7 mouse cellular contexts compared by ENCODE assay signal in genomic region chr4:53227771-53228170, GRCm38 (mm10).
DNase-seq lines count a peak whose midpoint lies in the region; ATAC-seq and TF ChIP-seq lines count a peak whose summit lies in the region.

No protein-coding gene starts in this region.

- no peaks in the 10 kb centered on the region for H3K9me3 ChIP-seq in midbrain, embryonic 12.5 days
- no peaks in the 10 kb centered on the region for H3K9me3 ChIP-seq in midbrain, embryonic 11.5 days (ENCODE audit: control insufficient read depth, low read length)
- H3K9me3 ChIP-seq in midbrain, embryonic 10.5 days (replicated peaks) = no peaks in the 10 kb centered on the region

- H3K9ac ChIP-seq in midbrain, embryonic 12.5 days (replicated peaks) = no peak overlapping the region
- no peak overlapping the region for H3K9ac ChIP-seq in midbrain, embryonic 11.5 days (ENCODE audit: low read length)

- no peak overlapping the region for H3K4me2 ChIP-seq in midbrain, embryonic 12.5 days (replicated peaks)
- no peak overlapping the region for H3K4me2 ChIP-seq in midbrain, embryonic 11.5 days

- WGBS in midbrain, embryonic 12.5 days = 35% methylated on average over 8 of the region's 8 CpGs
- 37% methylated on average over 8 of the region's 8 CpGs for WGBS in midbrain, embryonic 11.5 days
- 40% methylated on average over 8 of the region's 8 CpGs for WGBS in midbrain, embryonic 10.5 days

- in situ Hi-C loops in Patski (cut with MboI; ENCODE audit: low pct_unique_long_range_greater_than_20kb) = no loop called here

- CTCF ChIA-PET in Patski (lab: Charles Lee) = interaction anchor here (0.9 to 1.2 kb wide), 4 partner anchors 21 to 126 kb away, joined by 3 to 6 read pairs (median 4); no protein-coding TSS in a partner anchor

- no peak for TF ChIP-seq CTCF in Patski (IDR thresholded peaks at IDR 0.05)

- POLR2A ChIA-PET in Patski (lab: Charles Lee) = interaction anchor here (0.6 to 1.9 kb wide), 3 partner anchors 11 to 373 kb away, joined by 3 to 4 read pairs (median 4); no protein-coding TSS in a partner anchor

- H3K4me3 ChIP-seq in midbrain, embryonic 12.5 days = no peak overlapping the region
- H3K4me3 ChIP-seq in midbrain, embryonic 11.5 days (ENCODE audit: low read depth, low read length) = no peak overlapping the region
- H3K4me3 ChIP-seq in midbrain, embryonic 10.5 days = no peak overlapping the region

- H3K27me3 ChIP-seq in midbrain, embryonic 12.5 days = no peaks in the 10 kb centered on the region
- no peaks in the 10 kb centered on the region for H3K27me3 ChIP-seq in midbrain, embryonic 11.5 days (ENCODE audit: control insufficient read depth, insufficient read depth, low read length)
- no peaks in the 10 kb centered on the region for H3K27me3 ChIP-seq in Patski
- no peaks in the 10 kb centered on the region for H3K27me3 ChIP-seq in midbrain, embryonic 10.5 days (ENCODE audit: low read depth, poor library complexity, severe bottlenecking)

- no peaks in the 10 kb centered on the region for H3K4me1 ChIP-seq in midbrain, embryonic 12.5 days
- H3K4me1 ChIP-seq in midbrain, embryonic 11.5 days (ENCODE audit: control insufficient read depth, insufficient read depth, low read length) = no peaks in the 10 kb centered on the region; the same call in 1 of the 2 replicates
- H3K4me1 ChIP-seq in midbrain, embryonic 10.5 days = peaks cover 14% of the 10 kb centered on the region

- ATAC-seq in midbrain, embryonic 12.5 days (ENCODE audit: low FRiP score, low read depth) = 0 out of 2 replicates have a peak, but pooled peaks have one; percentile 30
- ATAC-seq in midbrain, embryonic 11.5 days (ENCODE audit: low FRiP score) = no peak; the same call in 1 of the 2 replicates
- peak; percentile 78 for ATAC-seq in Patski
- ATAC-seq in neutrophil, adult 5-6 weeks (ENCODE audit: extremely low read depth, insufficient number of reproducible peaks, low FRiP score, poor library complexity, severe bottlenecking) = peak; percentile 95
- ATAC-seq in erythroid progenitor cell, adult 5-6 weeks (replicated peaks; ENCODE audit: low FRiP score, poor library complexity, severe bottlenecking) = no peak

- H3K36me3 ChIP-seq in midbrain, embryonic 12.5 days = no peaks in the 10 kb centered on the region
- no peaks in the 10 kb centered on the region for H3K36me3 ChIP-seq in midbrain, embryonic 11.5 days (ENCODE audit: control insufficient read depth, insufficient read depth, low read length)
- no peaks in the 10 kb centered on the region for H3K36me3 ChIP-seq in midbrain, embryonic 10.5 days

- no peak for DNase-seq in midbrain, embryonic 11.5 days (ENCODE audit: low spot score, missing footprints)
- DNase-seq in Patski (ENCODE audit: low read depth, low spot score) = peak; percentile 81
- DNase-seq in gonadal fat pad, adult 2 months (ENCODE audit: low read depth) = peak; percentile 94
- DNase-seq in midbrain, embryonic 10.5 days (ENCODE audit: low spot score) = no peak

- H3K27ac ChIP-seq in midbrain, embryonic 12.5 days (replicated peaks) = no peak overlapping the region
- no peak overlapping the region for H3K27ac ChIP-seq in midbrain, embryonic 11.5 days (ENCODE audit: low read depth, low read length)
- H3K27ac ChIP-seq in midbrain, embryonic 10.5 days (replicated peaks) = no peak overlapping the region

Comparison
In these comparisons a context has a peak if more than half of its experiments do, and no peak if none do; other contexts are left out.
1. ATAC-seq: peak in midbrain, embryonic 12.5 days (single experiment), Patski (single experiment) and neutrophil, adult 5-6 weeks (single experiment); none in midbrain, embryonic 11.5 days (single experiment) and erythroid progenitor cell, adult 5-6 weeks (single experiment).
2. DNase-seq: peak in Patski (single experiment) and gonadal fat pad, adult 2 months (single experiment); none in midbrain, embryonic 11.5 days (single experiment) and midbrain, embryonic 10.5 days (single experiment).